Mouse (Mus musculus): ENCODE measurements around the gene Tbc1d1. TPM values are rescaled to one million over a fixed set of nuclear protein-coding genes. Genes with fewer than 3 reads are reported as not detected.

The Tbc1d1 gene
- 10 to 100 TPM; 22.3 to 26.1 TPM for total RNA-seq (2021)
- long read RNA-seq, experiment 1, full-length matches to known transcripts = 5 of 17 reads
- long read RNA-seq, experiment 1, partial matches to known transcripts = 9 of 17 reads
- long read RNA-seq, experiment 1, other reads (novel, unspliced or antisense) = 3 of 17 reads
- long read RNA-seq, experiment 2, full-length matches to known transcripts = 3 of 6 reads
- long read RNA-seq, experiment 2, partial matches to known transcripts = 3 of 6 reads
- long read RNA-seq, experiment 2, other reads (novel, unspliced or antisense) = 0 of 6 reads

DNA sequence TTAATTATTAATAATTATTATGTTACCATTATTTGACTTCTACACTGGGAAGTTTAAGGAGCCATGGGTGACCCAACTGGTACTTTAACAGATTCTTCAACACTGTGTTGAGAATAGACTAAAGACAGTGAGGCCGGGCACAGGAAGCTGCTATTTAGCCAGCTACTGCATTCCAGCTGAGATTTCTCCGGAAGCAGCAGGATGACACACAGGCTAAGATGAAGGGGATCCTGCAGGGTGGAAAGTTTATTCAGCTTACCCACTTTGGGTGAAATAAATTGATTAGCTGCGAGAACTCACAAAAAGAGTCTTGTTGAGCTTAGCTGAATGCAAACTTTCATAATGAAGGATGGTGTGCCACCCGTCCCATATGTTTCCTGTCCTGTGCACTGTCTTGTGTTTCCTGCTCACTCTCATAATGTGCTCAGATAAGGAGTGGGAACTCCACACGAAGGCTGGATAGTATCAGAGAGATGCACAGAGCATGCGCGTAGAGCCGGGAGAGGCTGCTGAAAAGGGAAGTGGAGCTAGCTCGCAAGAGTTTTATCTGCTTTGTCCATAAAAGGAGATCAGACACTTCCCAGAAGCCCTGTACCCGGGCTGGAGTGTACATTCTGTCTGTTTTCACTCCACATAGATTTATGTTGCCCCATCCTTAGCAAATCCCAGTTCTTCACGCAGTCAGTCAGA lies at the start of gene Tbc1d1:
Gene Tbc1d1 (plus strand): TSS at position 445 of the 690 bp plus-strand sequence.
- DNase-seq (ENCODE audit: low spot score in 2 of 2) = peak; percentile 27 to 30

DNA sequence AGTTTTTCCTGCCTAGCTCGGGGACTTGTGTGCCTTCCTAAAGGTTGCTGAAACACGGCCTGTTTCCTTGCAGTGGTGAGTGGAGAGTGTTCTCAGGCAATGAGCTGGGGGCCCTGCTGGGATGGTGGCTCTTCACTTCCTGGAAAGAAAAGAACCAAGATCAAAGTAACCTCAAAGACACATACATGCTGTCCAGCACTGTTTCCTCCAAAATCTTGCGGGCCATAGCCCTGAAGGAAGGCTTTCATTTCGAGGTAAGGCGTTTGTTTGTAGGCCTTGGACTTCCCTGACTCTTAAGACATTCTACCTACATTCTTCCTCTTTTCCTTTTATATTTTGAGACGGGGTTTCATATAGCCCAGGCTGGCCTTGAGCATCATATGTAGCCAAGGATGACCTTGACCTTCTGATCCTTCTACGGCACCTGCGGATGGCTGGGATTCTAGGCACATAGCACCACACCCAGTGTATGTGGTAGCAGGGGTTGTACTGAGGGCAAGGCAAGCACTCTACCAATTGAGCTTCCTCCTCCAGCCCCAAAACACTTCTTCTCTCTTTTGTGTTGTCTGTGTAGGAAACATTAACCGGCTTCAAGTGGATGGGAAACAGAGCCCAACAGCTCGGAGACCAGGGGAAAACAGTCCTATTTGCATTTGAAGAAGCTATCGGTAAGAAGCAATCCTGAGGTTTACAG lies 48.4 kb upstream of the Tbc1d1 start:
- DNase-seq (ENCODE audit: low spot score in 2 of 2) = no peak

DNA sequence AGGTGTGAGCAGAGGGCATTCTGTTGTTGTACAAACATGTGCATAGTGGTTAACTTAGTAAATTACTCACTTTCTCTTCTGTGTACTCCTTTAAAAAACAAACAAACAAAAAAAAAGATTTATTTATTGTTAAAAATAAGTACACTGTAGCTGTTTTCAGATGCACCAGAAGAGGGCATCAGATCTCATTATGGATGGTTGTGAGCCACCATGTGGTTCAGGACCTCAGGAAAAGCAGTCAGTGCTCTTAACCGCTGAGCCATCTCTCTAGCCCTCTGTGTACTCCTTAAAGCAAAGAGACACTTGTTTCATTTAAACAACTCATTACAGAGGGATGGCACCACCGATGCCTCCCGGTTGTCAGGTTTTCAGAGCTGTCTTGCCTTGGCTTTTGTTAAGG lies 46.9 kb upstream of the Tbc1d1 start:
- no peak for DNase-seq (ENCODE audit: low spot score in 2 of 2)

DNA sequence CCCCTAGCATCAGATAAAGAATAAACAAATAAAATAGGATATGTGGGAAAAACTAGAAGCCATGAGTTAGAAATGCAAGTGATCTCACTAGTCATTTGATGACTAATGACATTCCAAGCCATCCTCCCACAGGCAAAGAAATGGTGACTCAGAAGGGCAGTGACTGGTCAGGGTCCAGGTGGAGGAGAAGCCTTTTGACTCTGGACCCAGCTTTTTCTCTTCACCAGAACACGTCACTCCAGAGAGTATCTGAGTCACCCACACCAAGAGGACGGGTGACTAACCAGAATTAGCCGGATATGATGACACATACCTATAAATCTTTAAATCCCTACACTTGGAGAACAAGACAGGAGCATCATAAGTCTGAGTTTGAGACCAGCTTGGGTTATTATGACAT lies 43.7 kb upstream of the Tbc1d1 start:
- no peak for DNase-seq (ENCODE audit: low spot score in 2 of 2)

DNA sequence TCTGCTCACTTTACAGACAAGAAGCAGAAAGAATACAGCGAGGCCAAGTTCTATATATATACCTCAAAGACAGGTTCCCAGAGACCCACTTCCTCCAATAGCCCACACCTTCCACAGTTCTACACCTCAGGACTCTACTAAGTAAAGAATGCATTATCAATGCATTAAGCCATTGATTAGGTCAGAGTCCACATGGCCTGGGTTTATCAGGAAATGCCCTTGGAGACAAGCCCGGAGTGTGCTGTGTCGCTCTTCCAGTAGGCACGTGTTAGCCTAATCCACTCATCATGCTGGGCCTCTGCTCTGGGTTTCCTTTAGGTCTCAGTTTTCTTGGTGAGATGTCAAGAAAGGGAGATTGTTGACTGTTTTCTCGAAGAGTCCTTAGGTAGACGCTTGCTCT lies 41.9 kb upstream of the Tbc1d1 start:
- DNase-seq (ENCODE audit: low spot score in 2 of 2) = no peak

DNA sequence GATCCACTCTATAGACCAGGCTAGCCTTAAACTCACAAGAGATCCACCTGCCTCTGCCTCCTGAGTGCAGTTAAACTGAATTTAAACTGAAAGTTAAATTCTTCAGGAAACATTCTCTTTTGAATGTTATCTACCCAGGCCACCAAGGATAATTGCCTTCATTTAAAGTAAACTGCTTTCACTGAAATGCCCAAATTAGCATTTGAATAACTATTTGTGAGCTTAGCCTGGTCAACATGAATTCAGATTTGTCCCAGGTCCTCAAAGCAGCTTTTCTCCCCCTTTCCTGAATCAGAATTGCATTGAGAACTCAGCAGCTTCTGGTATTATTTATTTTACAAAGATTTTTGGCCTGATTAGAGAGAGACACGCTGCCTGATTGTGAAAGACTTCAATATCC lies 38.9 kb upstream of the Tbc1d1 start:
- DNase-seq (ENCODE audit: low spot score in 2 of 2) = no peak

DNA sequence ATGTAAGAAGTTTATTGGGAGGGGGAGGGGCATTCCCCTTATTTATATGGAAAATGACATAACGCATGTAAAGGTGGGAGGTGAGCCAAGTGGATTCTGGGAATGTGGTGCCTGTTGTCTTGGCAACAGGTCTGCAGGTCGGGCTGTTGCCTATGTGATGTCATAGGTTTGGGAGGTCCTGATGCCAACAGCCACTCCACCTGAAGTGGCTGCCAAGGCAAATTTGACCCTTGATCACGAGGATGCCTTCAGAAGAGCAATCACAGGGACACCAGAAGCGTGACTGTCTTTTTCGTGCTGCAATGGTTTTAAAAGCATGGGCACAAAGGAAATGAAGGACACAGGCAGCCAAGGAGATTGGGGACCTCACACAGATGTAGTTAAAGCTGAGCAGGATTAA lies 30.3 kb upstream of the Tbc1d1 start:
- DNase-seq (ENCODE audit: low spot score in 2 of 2) = no peak

DNA sequence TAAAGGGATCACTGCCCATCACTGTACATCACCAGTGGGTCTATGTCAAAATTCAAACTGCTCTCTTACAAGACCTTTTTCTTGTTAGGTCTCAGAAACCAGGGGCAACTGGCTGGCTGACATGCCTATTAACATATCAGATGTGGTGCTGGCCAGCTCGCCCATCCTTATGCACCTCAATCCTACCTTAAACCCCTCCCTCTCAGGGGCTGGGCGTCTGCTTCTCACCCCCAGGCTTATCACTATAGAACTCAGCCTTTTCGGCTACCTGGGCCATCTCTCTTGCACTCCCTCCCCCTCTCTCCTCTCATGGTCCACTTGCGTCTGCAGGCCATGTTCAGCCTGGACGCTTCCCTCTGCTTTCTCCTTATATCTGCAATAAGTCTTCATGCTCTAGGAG lies 24.6 kb upstream of the Tbc1d1 start:
- DNase-seq (ENCODE audit: low spot score in 2 of 2) = no peak

DNA sequence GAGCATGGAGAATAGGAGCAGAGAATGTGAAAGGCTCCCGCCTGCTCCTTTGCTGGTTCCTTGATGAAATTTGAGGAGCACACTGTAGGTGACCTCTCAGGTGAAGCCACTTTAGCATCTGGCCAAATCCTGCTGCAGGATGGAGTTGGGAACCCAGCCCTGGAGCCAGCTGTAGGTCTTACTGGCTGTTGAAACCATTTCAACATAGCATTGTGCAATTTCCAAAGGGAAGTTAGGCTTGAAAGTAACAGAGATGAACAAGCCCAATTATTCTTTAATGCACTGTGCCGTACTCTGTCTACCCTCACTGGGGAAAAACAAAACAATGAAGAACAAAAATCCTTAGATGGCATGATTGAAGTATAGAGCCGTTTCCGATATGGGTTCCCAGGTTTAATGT lies 22.2 kb upstream of the Tbc1d1 start:
- no peak for DNase-seq (ENCODE audit: low spot score in 2 of 2)

DNA sequence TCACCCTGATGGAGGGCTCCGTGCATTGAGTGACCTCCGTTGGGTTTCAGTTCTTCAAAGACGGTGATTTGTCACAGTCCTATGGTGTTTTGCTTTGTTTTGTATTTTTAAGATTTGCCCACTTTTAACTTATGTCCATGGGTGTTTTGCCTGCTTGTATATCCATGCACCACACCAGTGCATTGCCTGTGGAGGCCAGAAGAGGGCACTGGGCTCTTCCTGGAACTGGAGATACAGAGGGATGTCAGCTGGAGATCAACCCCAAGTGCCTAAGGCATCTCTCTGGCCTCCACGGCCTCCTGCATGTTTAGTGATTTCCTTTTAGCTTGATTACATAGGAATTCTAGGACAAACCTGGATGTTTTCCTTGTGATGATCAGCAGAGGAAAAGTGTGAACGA lies 19.8 kb upstream of the Tbc1d1 start:
- no peak for DNase-seq (ENCODE audit: low spot score in 2 of 2)

DNA sequence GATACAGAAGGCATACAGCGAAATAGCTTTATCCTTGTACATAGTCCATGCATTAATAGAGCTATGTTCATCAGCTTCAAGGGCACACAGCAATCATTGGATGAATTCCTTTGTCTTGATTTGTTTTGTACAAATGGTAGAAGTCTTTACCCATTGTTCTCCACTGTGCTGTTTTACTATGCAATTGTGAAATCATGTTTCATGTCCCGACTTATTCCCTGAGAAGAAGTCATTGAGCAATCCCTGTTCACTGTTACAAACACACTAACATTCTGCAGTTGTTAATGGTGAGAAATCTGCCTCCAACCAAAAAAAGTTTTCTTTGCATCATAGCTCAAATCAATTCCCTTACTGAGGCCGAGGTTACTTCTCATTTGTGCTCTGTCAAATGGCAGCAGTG lies 15.9 kb upstream of the Tbc1d1 start:
- DNase-seq (ENCODE audit: low spot score in 2 of 2) = no peak

DNA sequence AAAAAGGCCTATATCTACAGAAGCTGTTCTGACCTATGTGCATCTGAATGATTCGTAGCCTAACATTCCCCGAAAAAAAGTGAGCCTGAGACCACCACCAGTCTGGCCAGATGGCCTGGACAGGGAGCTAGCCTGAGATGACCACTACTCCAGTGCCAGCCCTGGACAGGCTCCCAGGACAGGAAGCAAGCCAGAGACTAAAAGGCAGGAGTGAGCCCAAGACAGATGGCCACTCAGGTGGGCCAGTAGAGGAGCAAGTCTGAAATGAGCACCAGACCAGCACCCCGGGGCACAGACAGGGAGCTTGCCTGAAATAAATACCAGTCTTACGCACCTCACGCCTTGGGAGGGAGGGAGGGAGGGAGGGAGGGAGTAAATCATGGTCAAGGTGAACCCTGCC lies 11.8 kb upstream of the Tbc1d1 start:
- DNase-seq (ENCODE audit: low spot score in 2 of 2) = no peak

DNA sequence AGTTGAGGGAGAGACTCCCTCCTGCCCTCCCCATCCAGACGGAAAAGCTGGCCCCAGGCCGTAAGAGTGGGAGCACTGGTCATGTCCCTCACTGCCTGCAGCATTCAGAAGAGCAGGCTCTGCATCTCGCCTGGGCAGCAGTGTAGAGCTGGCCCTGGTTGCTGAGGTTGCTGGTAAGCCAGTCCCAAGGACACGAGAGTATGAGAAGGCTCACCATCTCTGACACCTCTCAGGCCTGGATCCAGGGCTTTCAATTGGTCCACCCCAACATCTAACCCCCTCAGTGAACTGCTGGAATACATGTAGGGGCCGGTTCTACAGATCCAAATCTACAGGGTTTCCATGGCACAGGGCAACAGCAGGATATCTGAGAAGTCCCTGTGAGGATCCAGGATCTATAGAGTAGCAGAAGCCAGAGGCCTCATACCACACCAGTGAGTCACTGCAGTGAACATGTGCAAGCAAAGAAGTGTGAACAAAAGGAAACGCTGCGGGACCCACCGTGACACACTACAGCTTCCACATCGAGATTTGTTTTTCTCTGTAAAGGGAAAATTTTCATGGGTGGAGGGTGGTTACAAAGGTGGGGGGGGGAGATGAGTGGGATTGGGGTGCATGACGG lies 9.6 kb upstream of the Tbc1d1 start:
- no peak for DNase-seq (ENCODE audit: low spot score in 2 of 2)

DNA sequence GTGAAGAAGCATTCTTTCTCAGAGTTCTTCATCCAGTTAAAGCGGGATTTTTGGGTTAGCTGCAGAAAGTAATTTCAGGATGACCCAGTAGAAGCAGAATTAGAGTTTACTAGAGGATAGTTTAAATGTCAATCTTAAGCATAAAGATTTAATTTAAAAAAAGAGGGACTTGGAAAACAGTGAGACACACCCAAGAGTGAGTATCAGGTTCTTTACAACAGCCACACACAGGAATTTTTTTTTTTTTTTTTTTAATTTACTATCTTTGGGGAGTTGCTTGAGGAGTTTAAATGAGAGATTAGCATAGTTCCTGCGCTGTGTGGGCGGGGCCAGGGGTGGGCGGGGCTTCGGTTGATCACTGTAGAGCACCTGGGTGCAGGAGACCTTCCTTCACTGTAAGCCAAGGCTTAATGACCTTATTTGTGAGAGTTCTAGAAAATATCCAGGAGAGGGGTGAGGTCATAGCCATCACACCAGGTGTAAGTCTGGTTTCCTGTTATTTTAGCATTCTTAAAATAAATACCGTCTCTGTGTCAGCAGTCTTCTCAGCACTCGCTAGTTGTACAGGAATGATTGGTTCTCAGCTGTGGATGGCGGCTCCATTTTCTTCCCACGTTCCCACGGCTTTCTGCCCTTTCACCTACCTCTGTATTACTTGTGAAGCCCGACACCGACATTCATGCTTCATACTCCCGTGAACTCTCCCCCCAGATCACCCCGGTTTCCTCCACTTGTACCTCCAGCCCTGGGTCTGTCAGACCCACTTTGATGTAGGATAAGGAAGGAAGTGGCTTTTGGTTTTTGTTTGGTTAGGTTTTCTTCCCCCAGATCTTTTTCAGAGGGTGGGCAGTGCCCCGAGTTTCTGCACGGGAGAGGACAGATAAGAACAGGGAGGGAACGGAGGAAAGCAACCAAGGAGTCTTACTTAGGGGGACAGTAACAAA lies 6.6 kb upstream of the Tbc1d1 start:
- DNase-seq (ENCODE audit: low spot score in 2 of 2) = no peak

DNA sequence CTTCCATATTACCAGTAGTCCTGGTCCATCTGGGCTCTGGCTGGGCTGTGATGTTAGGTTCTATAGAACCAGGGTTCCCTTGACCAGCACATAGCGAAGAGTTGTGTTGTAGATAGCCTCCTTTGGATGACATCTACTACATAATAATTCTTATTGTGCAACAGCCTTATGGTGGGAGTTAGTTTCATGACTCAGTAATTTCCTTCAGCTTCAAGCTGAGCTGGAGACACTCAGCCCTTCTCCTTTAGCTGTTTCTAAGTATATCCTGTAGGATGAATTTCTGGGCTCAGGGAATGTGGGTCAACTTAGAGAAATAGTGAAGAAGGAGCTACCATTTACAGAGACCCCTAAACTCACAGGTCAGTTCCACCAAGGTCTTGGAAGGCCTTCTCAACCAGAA lies 2.8 kb upstream of the Tbc1d1 start:
- DNase-seq (ENCODE audit: low spot score in 2 of 2) = no peak

DNA sequence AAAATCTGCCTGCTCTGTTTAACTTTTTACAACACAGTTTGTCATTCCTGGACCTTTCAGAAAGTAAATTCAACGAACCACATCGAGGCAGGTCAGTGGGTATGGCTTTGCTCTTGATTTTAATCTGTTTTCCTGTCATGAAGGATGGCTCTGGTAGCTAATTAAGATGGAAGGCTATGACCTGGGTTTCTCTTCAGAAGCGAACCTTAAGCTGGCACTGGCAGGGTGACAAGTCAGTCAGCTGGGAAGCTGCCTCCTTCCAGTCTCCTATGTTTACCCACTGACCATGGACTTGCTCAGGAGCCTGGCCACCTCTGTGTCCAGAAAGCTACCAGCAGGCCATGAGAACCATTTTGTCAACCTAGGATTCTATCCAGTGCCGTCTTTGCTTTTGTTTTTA lies 474 bp downstream of the Tbc1d1 start:
- DNase-seq (ENCODE audit: low spot score in 2 of 2) = no peak

DNA sequence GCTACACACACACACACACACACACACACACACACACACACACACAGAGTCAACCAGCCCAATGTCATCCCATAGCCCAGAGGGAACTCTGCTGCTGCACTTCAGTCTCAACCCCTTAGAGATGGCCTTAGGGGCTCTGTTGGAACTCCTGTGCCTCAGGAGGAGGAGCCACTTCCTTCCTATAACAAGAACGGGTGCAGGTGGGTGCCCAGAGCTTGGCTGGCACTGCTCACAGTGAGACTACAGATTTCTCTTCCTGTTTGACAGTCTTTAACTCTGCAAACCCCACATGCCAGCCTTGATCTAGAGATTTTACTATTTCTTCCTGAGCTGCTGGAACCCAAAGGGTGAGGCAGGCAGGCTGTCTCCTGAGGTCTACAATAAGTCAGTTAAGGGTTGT lies 1.8 kb downstream of the Tbc1d1 start:
- DNase-seq (ENCODE audit: low spot score in 2 of 2) = no peak

DNA sequence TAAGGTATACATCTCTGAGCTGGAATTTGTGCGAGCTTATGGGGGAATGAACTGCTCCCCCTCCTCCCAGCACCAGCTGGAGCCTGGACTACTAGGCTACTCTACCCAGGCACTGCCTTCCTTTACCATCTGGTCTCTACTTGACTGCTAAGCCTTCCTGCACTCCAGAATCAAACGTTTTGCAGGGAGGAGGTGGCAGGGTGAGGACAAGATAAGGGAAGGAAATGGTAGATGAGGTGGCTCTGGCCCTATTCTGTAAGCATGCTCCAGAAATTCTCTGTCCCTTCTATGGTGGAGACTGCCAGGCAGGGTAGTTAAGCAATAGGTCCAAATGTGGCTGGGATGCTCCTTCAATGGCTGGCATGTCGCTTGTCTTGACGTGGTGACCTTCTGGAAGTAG lies 2.4 kb downstream of the Tbc1d1 start:
- DNase-seq (ENCODE audit: low spot score in 2 of 2) = no peak

DNA sequence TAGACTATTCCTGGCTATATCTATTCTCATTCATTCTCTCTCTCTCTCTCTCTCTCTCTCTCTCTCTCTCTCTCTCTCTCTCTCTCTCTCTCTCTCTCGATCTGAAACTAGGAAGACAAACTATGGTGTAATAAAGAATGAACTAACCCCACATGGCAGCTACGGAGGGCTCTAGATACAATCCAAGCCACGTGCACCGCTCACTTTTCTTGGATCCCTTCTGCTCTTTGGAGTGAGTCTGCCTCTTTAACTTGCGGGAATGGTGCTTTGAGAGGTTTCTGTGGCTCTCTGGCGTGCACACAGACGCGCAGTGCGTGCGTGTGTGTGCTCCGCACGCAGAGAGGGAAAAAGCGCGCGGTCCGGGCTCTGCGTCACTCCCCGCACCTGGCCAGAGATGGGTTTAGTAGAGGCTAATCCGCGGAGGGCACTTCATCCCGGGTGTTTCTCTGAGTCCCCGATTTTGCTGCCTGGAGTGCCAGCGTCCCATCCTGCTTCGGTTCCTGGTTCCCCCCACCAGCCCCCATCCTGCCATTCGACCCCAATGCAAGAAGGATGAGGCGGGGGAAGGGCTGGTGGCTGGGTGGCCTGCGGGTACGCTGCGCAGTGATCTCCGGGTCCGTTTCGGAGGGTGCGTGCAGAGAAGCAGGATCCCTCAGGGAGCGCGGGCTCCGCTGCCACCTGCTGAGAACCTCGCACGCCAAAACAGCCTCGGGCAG lies 3.1 kb downstream of the Tbc1d1 start:
- peak; percentile 64 to 68 for DNase-seq (ENCODE audit: low spot score in 2 of 2)

Measured in left cerebral cortex, adult 18-20 months (tissue).